Mouse (Mus musculus): ENCODE results near the gene Gnpat.

Gene Gnpat

DNA sequence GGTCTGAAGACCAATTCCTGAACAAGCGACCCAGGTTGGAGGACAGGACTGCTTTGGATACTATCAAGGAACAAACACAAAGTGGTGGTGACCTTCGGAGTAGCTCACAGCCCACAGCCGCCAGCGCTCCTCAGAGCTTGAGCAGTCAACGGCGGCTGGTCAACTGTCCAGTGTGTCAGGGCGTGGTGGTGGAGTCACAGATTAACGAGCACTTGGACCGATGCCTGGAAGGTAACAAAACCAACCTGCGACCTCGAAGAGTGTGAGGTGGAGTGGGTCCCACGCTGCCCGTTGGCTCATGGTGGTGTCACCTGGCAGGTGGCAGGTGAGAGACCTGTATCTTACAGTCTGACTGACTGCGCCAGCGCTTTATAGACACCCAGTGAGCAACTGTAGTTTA, 40.4 kb downstream of the Gnpat start:
- CTCF ChIA-PET: no interaction called here

DNA sequence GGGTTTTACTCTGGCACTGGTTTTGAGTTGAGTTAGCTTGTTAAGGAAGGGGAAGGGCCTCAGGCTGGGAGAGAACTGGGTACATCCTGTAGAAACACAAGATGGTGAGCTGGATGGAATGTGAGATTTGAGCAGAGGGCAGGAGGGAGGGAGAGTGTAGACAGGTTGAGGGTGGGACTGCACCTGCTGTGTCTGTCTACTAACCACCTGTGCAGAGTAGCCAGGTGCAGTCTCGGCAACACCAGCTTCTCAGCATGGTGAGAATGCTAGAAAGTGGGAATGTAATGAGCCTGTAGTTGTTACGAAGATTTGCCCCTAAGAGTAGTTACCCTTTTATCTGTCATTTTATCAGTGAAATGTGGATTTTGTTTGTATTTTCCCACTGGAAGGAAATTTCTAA, 42.6 kb downstream of the Gnpat start:
- CTCF ChIA-PET: no interaction called here

DNA sequence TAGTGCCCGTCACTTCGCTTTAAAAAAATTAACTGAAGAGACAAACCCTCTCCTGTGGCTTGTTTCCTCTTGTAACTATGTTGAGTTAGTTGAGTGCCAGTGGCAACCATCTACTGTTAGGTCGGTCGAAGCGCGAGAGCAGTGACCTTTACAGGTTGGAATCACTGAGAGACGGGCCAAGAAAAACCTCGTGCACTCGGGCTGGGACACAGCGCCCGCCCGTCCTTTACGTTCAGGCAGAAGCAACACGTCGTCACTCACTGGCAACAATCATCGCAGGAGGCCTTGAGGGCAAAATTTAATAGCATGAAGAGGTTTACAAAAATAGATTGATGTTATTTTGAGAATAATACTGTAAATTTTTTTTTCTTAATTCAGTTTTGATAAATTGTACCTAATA, 47.1 kb downstream of the Gnpat start:
- CTCF ChIA-PET: no interaction called here

- CTCF ChIA-PET: no interaction called here
Measured at GRCm38 (mm10) chr8:124910349-124910748, 47.5 kb downstream of the Gnpat start.

DNA sequence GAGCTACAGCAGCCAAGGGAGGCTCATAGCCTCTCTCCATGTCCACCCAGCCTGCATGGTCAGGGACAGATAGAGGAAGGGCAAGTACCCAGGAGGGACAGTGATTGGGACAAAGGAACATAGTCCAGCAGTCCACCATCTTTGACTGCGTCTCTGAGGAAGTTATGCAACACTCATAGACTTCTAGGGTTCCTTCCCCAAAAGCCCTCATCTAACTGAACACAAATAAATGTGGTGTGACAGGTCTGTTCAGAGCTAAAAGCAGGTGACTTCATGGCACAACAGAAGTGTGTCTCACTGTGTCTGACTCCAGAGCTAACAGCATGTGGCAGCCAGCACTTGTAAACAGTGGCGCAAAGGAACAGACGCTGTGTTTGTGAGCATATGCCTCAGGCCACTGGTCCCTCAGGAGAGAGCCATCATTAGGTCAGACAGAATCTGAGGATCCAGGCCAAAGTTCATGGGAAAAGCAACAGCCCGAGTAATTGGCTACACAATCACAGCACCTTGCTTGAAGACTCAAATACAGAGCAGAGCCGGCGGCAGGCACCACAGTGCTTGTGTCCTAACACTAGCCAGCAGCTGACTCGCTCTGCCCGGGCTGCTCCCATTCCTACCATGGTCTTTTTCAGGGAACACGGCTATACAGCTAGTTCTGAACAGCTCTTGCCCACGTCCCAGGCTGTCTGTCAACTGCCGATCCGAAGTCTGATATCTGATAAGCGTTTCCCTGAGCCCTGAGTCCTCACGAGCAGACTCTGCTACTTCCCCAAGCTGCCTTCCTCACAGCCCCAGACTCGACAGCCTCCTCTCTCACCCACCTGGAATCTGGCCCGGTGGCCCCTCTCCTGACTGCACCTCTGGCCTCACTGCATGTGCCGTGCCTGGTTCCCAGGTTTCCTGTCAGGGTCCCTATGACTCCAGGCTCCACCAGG, 49.4 kb downstream of the Gnpat start:
- CTCF ChIA-PET: no interaction called here

- CTCF ChIA-PET: no interaction called here
Measured at GRCm38 (mm10) chr8:124914061-124914460, 51.2 kb downstream of the Gnpat start.

GRCm38 (mm10) chr8:124917741-124918484, 55.1 kb downstream of the Gnpat start:
- CTCF ChIA-PET: no interaction called here

DNA sequence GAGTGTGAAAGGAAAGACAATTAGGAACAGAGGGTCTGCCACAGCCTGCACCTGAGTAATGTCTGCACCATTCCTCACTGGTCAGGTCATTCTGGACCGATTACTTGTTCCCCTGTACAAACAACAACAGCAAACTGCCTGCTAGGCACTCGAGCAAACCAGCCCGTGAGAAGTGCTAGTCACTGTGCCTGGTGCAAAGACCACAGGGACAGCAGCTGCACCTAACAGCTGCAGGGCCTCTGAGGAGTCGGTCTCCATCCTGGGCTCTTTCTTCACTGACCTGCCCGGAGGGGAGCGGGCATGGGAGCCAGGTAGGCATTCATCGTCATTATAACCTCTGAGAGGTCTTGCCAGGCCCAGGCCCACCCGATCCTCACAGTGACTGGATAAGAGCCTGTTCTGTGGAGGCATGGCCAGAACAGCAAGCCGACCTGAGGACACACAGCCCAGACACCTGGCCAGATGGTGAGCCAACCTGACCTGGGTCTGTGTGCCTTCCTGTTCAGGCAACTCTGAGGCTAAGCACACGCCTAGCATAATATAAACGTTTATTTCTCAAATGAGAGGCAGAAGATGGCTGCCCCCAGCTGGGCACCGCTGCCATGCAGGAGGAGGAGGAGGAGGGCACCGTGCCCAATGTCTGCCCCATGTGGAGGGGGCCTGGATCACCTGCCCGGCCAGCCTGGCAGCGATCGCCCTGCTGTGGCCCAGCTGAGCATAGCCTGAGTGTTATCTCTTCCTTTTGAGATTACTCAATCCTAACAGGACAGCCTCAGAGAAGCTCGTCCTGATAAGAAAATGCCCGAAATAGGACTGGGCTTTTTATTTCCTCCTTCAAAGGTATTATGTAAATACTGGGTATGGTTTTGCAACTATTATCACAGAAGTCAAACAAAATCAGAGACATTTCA, 58.8 kb downstream of the Gnpat start:
- CTCF ChIA-PET: no interaction called here

- CTCF ChIA-PET: no interaction called here
Measured at GRCm38 (mm10) chr8:124922490-124923089, 59.8 kb downstream of the Gnpat start.

DNA sequence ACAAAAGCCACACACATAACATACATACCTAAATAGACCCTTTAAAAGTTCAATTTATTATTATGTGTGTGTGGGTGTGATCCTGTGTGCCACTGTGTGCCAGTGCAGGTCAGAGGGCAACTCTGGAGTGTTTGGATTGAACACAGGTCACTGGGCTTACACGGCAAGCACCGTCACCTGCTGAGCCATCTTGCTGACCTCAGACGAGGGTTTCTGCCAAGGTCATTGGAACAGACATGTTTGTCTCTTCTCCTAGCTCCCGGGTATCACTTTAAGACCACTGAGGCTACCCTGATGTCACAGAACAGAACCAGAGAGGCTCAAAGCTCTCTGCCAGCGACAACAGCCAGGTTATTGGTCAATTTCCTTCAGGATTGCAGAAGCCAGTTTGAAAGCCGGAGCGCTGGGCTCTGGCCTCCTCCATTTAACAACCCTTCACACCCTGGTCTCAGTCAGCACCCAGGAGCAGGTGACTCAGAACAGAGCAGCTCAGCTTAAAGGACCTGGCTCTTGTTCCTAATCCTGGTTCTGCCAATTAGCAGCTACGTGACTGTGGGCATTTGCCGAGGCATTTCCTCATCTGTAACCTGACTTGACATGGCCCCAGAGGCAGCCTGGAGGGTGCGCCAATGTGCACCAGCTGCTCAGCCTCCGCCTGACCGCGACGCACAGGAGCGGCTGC, 61.3 kb downstream of the Gnpat start:
- CTCF ChIA-PET: no interaction called here

- CTCF ChIA-PET: no interaction called here
Measured at GRCm38 (mm10) chr8:124925544-124926266, 62.9 kb downstream of the Gnpat start.

GRCm38 (mm10) chr8:124926351-124926771, 63.5 kb downstream of the Gnpat start:
- CTCF ChIA-PET: no interaction called here

DNA sequence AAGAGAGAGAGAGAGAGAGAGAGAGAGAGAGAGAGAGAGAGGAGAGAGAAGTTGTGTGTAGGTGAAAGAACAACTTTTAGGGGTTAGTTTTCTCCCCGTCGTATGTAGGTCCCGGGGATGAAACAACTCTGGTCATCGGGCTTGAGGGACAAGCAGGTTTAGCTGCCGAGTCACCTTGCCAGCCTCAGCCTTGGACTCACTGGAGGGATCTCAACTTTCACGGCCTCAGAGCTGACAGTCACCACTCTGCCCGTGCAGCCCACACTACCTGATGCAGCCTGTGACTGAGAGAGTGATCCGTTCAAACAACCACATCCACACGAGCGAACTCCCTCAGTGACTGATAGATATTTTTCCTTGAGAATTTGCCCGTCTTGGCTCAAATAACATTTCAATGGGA, 66.2 kb downstream of the Gnpat start:
- CTCF ChIA-PET: interaction anchor here (0.6 kb wide), 1 partner anchor 62 kb away, joined by 3 read pairs; no protein-coding TSS in a partner anchor

- CTCF ChIA-PET: interaction anchor here (0.5 kb wide), 1 partner anchor 70 kb away, joined by 3 read pairs; no protein-coding TSS in a partner anchor
Measured at GRCm38 (mm10) chr8:124930086-124930485, 67.3 kb downstream of the Gnpat start.

- CTCF ChIA-PET: no interaction called here
Measured at GRCm38 (mm10) chr8:124930649-124931048, 67.8 kb downstream of the Gnpat start.

GRCm38 (mm10) chr8:124932435-124932834, 69.6 kb downstream of the Gnpat start:
- CTCF ChIA-PET: no interaction called here

DNA sequence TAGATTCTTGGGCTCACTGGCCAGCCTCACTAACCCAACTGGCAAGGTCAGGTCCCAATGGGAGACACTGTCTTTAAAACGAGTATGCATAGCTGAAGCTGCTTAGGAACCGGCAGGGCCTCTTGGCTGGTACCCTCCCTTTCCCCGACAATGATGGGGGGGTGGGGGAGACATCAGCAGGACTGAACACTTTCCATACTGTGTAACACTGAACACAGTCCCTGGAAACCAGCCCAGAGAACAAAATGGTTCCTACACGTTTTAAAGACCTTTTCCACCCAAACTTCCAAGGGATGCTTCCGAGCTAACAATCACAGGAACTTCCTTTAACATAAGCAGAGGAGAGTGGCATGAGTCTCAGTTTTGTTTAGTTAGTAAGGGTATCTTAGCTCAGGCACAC, 72.3 kb downstream of the Gnpat start:
- CTCF ChIA-PET: no interaction called here

DNA sequence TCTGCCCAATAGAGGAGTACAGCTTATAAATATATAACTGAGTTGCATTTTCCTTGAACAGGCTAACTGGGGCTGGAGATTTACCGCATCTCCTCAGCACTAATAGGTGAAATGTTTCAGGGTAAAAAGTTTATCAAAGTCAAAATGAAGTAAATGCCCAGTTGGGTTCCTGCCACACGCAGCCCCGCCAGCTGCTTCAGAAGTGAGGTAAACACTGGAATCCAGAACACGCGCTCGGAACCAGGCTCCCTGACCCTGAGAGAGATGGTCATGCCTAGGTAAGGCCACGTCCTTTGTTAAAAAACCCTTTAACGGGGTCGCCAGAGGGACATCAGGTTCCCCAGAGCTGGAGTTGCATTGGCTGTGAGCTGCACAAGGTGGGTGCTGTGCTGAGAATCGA, 73.9 kb downstream of the Gnpat start:
- CTCF ChIA-PET: interaction anchor here (0.6 kb wide), 1 partner anchor 610 kb away, joined by 6 read pairs; no protein-coding TSS in a partner anchor

DNA sequence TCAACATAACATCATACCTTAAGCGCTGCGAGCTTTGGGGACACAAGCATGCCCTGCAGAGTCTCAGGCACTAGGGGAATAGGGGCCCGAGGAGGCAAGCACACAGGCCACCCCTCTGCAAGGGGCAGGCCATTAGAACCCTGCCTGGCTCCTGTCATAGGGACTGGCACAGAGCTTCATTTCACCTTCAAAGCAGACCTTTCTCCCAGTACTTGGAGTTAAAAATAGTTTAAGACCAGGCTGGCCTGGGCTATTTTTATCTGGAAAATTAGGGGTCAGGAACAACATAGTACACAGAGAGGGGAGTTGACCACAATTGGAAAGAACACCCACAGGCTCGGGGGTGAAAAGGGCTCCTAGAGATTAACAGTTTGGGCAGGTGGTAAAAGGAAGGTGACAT, 74.5 kb downstream of the Gnpat start:
- CTCF ChIA-PET: no interaction called here

All from spleen, embryonic (tissue).